Mouse (Mus musculus) G1E (cell line): ENCODE results near the gene Zfp330. TPM values are rescaled to one million over a fixed set of nuclear protein-coding genes. Genes with fewer than 3 reads are reported as not detected.

Experiments used
- ATAC-seq: 2 replicates; pipeline ENCODE4 v1.8.0; 2016; ENCODE audit warnings: mild to moderate bottlenecking; ENCODE audit not compliant: insufficient number of reproducible peaks, poor library complexity, low FRiP score, severe bottlenecking; ENCODE audit errors: extremely low read depth
- DNase-seq: peaks from one replicate; pipeline ENCODE4 v3.0.0; 2012; ENCODE audit warnings: low spot score
- H3K27me3 ChIP-seq: 2 replicates; pipeline ENCODE4 v1.6.1; 2012; ENCODE audit warnings: mild to moderate bottlenecking, low read length, inconsistent platforms; ENCODE audit not compliant: insufficient read depth
- H3K36me3 ChIP-seq: replicated peaks from 2 replicates; pipeline ENCODE3; 2012; ENCODE audit warnings: mild to moderate bottlenecking, inconsistent platforms
- H3K4me1 ChIP-seq: 2 replicates; pipeline ENCODE4 v1.6.1; 2012; ENCODE audit warnings: low read depth, low read length, inconsistent platforms, mixed read lengths; ENCODE audit not compliant: insufficient read depth
- H3K4me3 ChIP-seq: 2 replicates; pipeline ENCODE4 v1.5.1; 2012; ENCODE audit warnings: low read depth, mild to moderate bottlenecking, inconsistent platforms, low read length, moderate library complexity, mixed read lengths
- H3K9me3 ChIP-seq: replicated peaks from 2 replicates; pipeline ENCODE4 v1.6.1; 2012; ENCODE audit warnings: inconsistent platforms
- CTCF ChIP-seq: IDR thresholded peaks from 2 replicates; pipeline ENCODE4 v1.5.1; 2012; ENCODE audit warnings: low read depth, low read length, inconsistent platforms, mixed read lengths
- GATA1 ChIP-seq: IDR thresholded peaks from 2 replicates; pipeline ENCODE4 v1.6.1; 2012; ENCODE audit warnings: borderline replicate concordance, low read length, inconsistent platforms, mixed read lengths
- GATA2 ChIP-seq: IDR thresholded peaks from 2 replicates; pipeline ENCODE4 v1.6.1; 2012; ENCODE audit warnings: low read depth, low read length, inconsistent platforms, borderline replicate concordance
- POLR2AphosphoS5 ChIP-seq: IDR thresholded peaks from 2 replicates; pipeline ENCODE4 v1.6.1; 2012; ENCODE audit warnings: low read depth, low read length, inconsistent platforms; ENCODE audit not compliant: insufficient replicate concordance
- TAL1 ChIP-seq: conservative IDR thresholded peaks from 2 replicates; pipeline ENCODE4 v1.6.1; 2012; ENCODE audit warnings: low read depth, low read length, inconsistent platforms, mixed read lengths
- polyA plus RNA-seq: library from polyadenylated mRNA; stranded (reverse); fragments of >175 nt; gene quantifications from 2 replicates; pipeline ENCODE4 v1.2.3, GENCODE M21; 2012
- total RNA-seq, 2 experiments: library from RNA; stranded (forward) in 1 of 2; stranded (reverse) in 1 of 2; fragments of 200-1000 nt in 1 of 2; fragments of >200 nt in 1 of 2; fragmentation: Nextera tagmentation in 1 of 2; gene quantifications; 2 replicates each; pipeline ENCODE4 v1.2.3; 2014 to 2017

Gene Zfp330
- total and polyA plus RNA-seq, 3 experiments: 79.2 to 139 (median 91.2) TPM

DNA sequence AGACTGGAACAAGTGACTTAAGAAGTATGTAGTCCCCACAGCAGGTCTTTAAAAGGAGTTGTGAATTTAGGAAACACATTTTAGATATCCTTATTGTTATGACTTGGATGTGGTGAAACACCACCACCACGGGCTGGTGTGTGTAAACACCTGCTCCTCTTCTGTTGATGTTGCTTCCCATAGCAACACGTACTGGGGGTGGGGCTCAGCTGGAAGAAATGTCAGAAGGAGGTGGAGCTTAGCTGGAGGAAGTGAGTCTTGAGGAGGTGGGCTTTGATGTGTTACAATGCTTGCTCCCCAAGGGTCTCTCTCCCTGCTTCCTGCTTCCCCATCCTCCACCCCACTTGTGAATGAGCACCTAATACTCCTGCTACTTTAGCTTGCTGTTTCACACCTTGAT, 14.9 kb downstream of the Zfp330 start:
- Histone ChIP-seq H3K36me3 (peaks cover 19% of the 10 kb centered on the region), H3K4me3 (no peak overlapping the region), H3K9me3 (0 out of 2 replicates have a peak, but pooled peaks cover 2% of the 10 kb centered on the region), H3K27me3 (no peaks in the 10 kb centered on the region), H3K4me1 (peaks cover 3% of the 10 kb centered on the region)
- TF ChIP-seq GATA2 (no peak), POLR2AphosphoS5 (no peak), TAL1 (no peak), GATA1 (no peak), CTCF (no peak)
- ATAC-seq (no peak), DNase-seq (no peak)

GRCm38 (mm10) chr8:82754946-82755345, 19.0 kb downstream of the Zfp330 start:
- peaks cover 3% of the 10 kb centered on the region for H3K4me1 ChIP-seq
- no peaks in the 10 kb centered on the region for H3K36me3 ChIP-seq
- H3K27me3 ChIP-seq: no peaks in the 10 kb centered on the region
- no peak for TF ChIP-seq CTCF
- no peak for TF ChIP-seq TAL1
- TF ChIP-seq GATA2: no peak
- TF ChIP-seq POLR2AphosphoS5: no peak
- TF ChIP-seq GATA1: no peak
- DNase-seq (no peak), ATAC-seq (no peak)
- no peak overlapping the region for H3K4me3 ChIP-seq
- peaks cover 7% of the 10 kb centered on the region; the same call in 1 of the 2 replicates for H3K9me3 ChIP-seq

GRCm38 (mm10) chr8:82746617-82747016, 27.3 kb downstream of the Zfp330 start:
- H3K4me1 ChIP-seq: no peaks in the 10 kb centered on the region
- DNase-seq (no peak), ATAC-seq (no peak)
- TF ChIP-seq GATA1: no peak
- no peaks in the 10 kb centered on the region for H3K27me3 ChIP-seq
- no peak overlapping the region for H3K4me3 ChIP-seq
- peaks cover 8% of the 10 kb centered on the region for H3K9me3 ChIP-seq
- no peaks in the 10 kb centered on the region for H3K36me3 ChIP-seq

- no peaks in the 10 kb centered on the region for H3K4me1 ChIP-seq
- H3K4me3 ChIP-seq: no peak overlapping the region
- no peaks in the 10 kb centered on the region for H3K27me3 ChIP-seq
- no peak for TF ChIP-seq TAL1
- TF ChIP-seq CTCF: peak; percentile 48; the same call in 1 of the 2 replicates
- H3K36me3 ChIP-seq: no peaks in the 10 kb centered on the region
- DNase-seq (peak; percentile 5), ATAC-seq (peak; percentile 34; the same call in 1 of the 2 replicates)
- peaks cover 8% of the 10 kb centered on the region for H3K9me3 ChIP-seq
These were observed 29.8 kb downstream of the Zfp330 start for GRCm38 (mm10) chr8:82743905-82744904.

Other genes starting within 250 kb of the Zfp330 start
- not detected in 2 replicates for gene Rnf150, start 89.2 kb upstream of the Zfp330 start, total RNA-seq (2014; fragmentation: Nextera tagmentation)
- 0.06 and 0.11 TPM in 2 replicates for gene Rnf150, start 89.2 kb upstream of the Zfp330 start, total RNA-seq (2017)
- gene Rnf150, start 89.2 kb upstream of the Zfp330 start, polyA plus RNA-seq: 0.01 TPM in 1 of 2 replicates, not detected in the other